Mouse (Mus musculus) c-Kit-positive CD71-positive TER-119-positive erythroid progenitor cells, embryonic 14.5 days (primary cell): ENCODE measurements around the gene Bhlhe41.
A peak's percentile ranks its signal among the peaks of the same experiment; 100 is the strongest.

ENCODE experiments used
- DNase-seq: peaks from one replicate; pipeline ENCODE4 v3.0.0-alpha.2; 2013; ENCODE audit warnings: low spot score

Bhlhe41 gene

GRCm38 (mm10) chr6:145835359-145835758 is 30.0 kb downstream of the Bhlhe41 start:
- no peak for DNase-seq

- DNase-seq: no peak
Measured at GRCm38 (mm10) chr6:145832927-145833326, 32.4 kb downstream of the Bhlhe41 start.

GRCm38 (mm10) chr6:145830617-145831016 is 34.7 kb downstream of the Bhlhe41 start:
- DNase-seq: no peak

- DNase-seq: peak; percentile 25
Measured at GRCm38 (mm10) chr6:145830117-145830516, 35.2 kb downstream of the Bhlhe41 start.

- no peak for DNase-seq
Measured at GRCm38 (mm10) chr6:145829062-145829835, 36.1 kb downstream of the Bhlhe41 start.

GRCm38 (mm10) chr6:145826305-145826704 is 39.1 kb downstream of the Bhlhe41 start:
- no peak for DNase-seq

- DNase-seq: no peak
Measured at GRCm38 (mm10) chr6:145823588-145824234, 41.6 kb downstream of the Bhlhe41 start.

- no peak for DNase-seq
Measured at GRCm38 (mm10) chr6:145823103-145823502, 42.3 kb downstream of the Bhlhe41 start.

GRCm38 (mm10) chr6:145822218-145822617 is 43.1 kb downstream of the Bhlhe41 start:
- DNase-seq: no peak

GRCm38 (mm10) chr6:145819151-145819550 is 46.2 kb downstream of the Bhlhe41 start:
- DNase-seq: no peak

GRCm38 (mm10) chr6:145815200-145815599 is 50.2 kb downstream of the Bhlhe41 start:
- no peak for DNase-seq

GRCm38 (mm10) chr6:145811174-145811573 is 54.2 kb downstream of the Bhlhe41 start:
- no peak for DNase-seq

- no peak for DNase-seq
Measured at GRCm38 (mm10) chr6:145810015-145810414, 55.3 kb downstream of the Bhlhe41 start.

- no peak for DNase-seq
Measured at GRCm38 (mm10) chr6:145809566-145809965, 55.8 kb downstream of the Bhlhe41 start.
